Mouse (Mus musculus) naive thymus-derived CD4-positive, alpha-beta T cell, adult 2 months (primary cell): ENCODE measurements around the gene Gm11992.

Source experiments
- DNase-seq: peaks from one replicate; pipeline ENCODE4 v3.0.0-alpha.2; 2011; ENCODE audit warnings: low read depth

The Gm11992 gene

GRCm38 (mm10) chr11:9116121-9116520 is 67.7 kb downstream of the Gm11992 start:
- DNase-seq = no peak

- DNase-seq = no peak
Measured at GRCm38 (mm10) chr11:9116916-9117315, 68.5 kb downstream of the Gm11992 start.

DNA sequence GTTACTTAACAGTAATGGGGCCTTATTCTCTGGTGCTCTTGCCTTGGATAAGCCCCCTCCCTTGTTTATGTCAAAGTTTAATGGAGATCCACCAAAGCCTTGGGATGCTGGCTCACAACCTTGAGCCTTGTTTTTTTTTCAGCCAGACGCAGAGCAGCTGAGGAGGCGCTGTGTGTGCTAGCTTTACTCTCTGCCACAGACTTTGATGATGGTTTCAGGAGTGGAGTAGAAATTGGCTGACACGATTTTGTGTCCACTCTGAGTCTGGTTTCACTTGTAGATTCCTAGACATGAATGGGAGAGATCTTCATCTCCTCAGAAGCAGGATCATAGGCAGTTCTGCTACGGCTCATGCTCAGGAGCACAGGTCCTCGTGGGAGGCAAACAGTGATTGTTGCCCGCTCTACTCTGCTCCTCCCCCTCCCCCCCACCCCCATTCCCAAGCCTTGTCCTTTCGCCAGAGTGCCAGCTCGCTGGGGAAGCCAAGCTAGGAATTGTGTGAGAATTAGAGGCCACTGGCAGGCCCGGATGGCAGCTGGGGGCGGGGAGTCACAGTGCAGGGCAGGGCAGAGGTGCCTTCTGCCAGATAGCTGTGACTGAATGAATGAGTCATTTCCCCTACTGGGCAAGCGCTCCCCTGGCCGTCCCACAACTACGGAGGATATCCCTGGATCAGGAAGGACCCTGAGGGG is 69.1 kb downstream of the Gm11992 start:
- no peak for DNase-seq

- DNase-seq = no peak
Measured at GRCm38 (mm10) chr11:9118050-9118420, 69.6 kb downstream of the Gm11992 start, which contains the start of gene Upp1. Upp1 (plus strand) TSS chr11:9118103.

- no peak for DNase-seq
Measured at GRCm38 (mm10) chr11:9118421-9119121, 70.2 kb downstream of the Gm11992 start.
